Mouse (Mus musculus) bone marrow macrophage, adult 2 months (primary cell): ENCODE data around the gene Grk2.

Source experiments
- CTCF ChIP-seq: IDR thresholded peaks from 2 replicates; pipeline ENCODE4 v1.5.1; 2012; ENCODE audit warnings: low read depth, mild to moderate bottlenecking, low read length, moderate library complexity
- POLR2A ChIP-seq: IDR thresholded peaks from 2 replicates; pipeline ENCODE4 v1.6.1; 2012; ENCODE audit warnings: mild to moderate bottlenecking, low read depth, low read length, borderline replicate concordance

DNA sequence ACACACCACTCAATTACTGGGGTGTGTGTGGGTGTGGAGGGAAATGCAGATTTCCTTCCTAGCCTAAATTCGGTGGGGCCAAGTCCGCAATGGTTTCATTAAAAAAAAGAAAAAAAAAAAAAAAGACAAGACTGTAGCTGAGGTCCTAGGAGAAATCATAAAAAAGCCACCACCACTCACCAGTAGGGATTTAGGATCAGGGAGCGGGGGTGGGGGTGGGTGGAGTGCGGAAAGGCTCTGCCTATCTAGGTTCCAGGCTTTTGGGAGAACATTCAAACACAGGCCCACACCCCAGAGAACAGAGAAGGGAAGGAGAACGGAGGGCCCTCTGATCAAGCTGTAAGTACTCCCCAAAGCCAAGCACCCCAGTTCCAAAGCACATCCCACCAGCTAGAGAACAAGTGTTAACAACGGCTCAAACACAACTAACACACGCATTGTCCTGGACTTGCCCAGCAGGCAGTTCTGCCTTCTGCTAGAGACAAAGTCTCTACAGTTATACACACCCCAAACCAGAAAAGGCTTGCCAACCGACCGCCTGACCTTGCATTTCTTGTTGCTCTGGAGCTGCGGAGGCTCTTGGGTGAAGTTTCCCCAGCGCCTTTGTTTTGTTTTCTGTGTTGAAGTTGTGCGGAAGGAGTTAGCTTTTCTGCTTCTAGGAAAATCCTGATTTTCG, 27.2 kb upstream of the Grk2 start:
- no peak for TF ChIP-seq POLR2A
- TF ChIP-seq CTCF = no peak; the same call in 1 of the 2 replicates
